Mouse (Mus musculus) heart, adult 2 months (tissue): ENCODE measurements around the gene Spast.

ENCODE experiments used
- CTCF ChIP-seq: fragments of 200-600 bp; IDR thresholded peaks from 2 replicates; pipeline ENCODE4 v1.8.1; 2022; ENCODE audit warnings: antibody characterized with exemption, mild to moderate bottlenecking, moderate library complexity
- EP300 ChIP-seq: fragments of 200-500 bp; IDR thresholded peaks from 2 replicates; pipeline ENCODE4 v1.6.1; 2011; ENCODE audit warnings: low read depth, low read length, control low read depth; ENCODE audit not compliant: insufficient read depth

- no peak for TF ChIP-seq EP300
- no peak for TF ChIP-seq CTCF
Measured at GRCm38 (mm10) chr17:74432631-74433030, 93.8 kb downstream of the Spast start.
